ENCODE assay signal across 23 mouse cellular contexts in the genomic region with DNA sequence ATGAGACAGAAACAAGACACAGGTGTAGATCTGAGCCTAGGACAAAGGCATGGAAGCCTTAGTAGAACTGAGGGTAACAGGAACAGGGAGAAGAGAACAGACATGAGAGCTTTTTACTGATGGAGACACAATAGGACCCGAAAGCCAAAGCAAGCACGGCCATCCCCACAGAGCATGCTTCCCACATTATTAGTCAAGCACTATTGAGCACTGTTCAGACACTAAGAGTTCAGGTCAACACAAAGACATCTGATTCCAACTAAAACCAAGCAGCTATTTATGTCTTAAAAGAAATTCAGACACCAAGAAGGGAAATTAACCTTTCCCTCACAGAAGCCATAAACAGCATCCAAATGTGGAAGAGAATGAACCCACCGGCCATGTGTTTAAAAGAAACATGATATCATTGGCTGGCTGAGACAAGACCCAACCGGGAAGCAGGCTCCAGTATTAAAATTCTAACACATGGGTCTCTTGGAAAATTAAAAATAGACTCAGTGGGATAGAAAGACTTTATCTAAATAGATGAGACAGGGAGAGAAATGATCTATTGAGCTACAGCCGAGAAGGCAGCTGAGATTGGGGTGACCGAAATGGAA.
"Had no signal": no experiment of that assay in that cellular context is flagged by ENCODE, and none has a peak within 500 bp of the region (broad histone marks: within the 10 kb centered on the region; RNA-seq: fewer than 3 reads in every experiment).

No protein-coding gene starts in this region.

- H3K27ac ChIP-seq: gastrocnemius, adult 2 months; heart, embryonic 10.5 days; hindbrain, embryonic 10.5 days; hindbrain, embryonic 12.5 days; hindbrain, embryonic 14.5 days; intestine, embryonic 15.5 days; layer of hippocampus, adult 2 months; left cerebral cortex, adult 2 months; limb, embryonic 15.5 days; liver, embryonic 12.5 days; liver, embryonic 14.5 days had no signal

- H3K27me3 ChIP-seq: heart, embryonic 12.5 days; hindbrain, embryonic 12.5 days; intestine, embryonic 15.5 days; limb, embryonic 15.5 days; liver, embryonic 12.5 days had no signal

- ATAC-seq: hindbrain, embryonic 16.5 days; inflammation-experienced regulatory T-cells, adult 6 months; intestine, embryonic 15.5 days; intestine, postnatal 0 days; liver, embryonic 12.5 days had no signal

- H3K9ac ChIP-seq: heart, embryonic 12.5 days; hindbrain, embryonic 12.5 days; hindbrain, embryonic 14.5 days; intestine, embryonic 15.5 days; limb, embryonic 15.5 days; liver, embryonic 12.5 days; liver, embryonic 14.5 days had no signal

- H3K36me3 ChIP-seq: heart, embryonic 10.5 days; heart, embryonic 12.5 days; hindbrain, embryonic 10.5 days; hindbrain, embryonic 12.5 days; intestine, embryonic 15.5 days; limb, embryonic 15.5 days; liver, embryonic 12.5 days had no signal

- H3K4me1 ChIP-seq: heart, embryonic 10.5 days; heart, embryonic 12.5 days; hindbrain, embryonic 10.5 days; hindbrain, embryonic 12.5 days; intestine, embryonic 15.5 days; limb, embryonic 15.5 days; liver, embryonic 12.5 days had no signal

- H3K4me2 ChIP-seq: heart, embryonic 12.5 days; hindbrain, embryonic 12.5 days; hindbrain, embryonic 14.5 days; intestine, embryonic 15.5 days; limb, embryonic 15.5 days; liver, embryonic 12.5 days had no signal

- H3K4me3 ChIP-seq: gastrocnemius, adult 2 months; heart, embryonic 10.5 days; heart, embryonic 12.5 days; hindbrain, embryonic 10.5 days; hindbrain, embryonic 12.5 days; intestine, embryonic 15.5 days; layer of hippocampus, adult 2 months; left cerebral cortex, adult 2 months; limb, embryonic 15.5 days; liver, embryonic 12.5 days had no signal

- DNase-seq: gastrocnemius, adult 2 months; gastrocnemius, postnatal 10 days; gastrocnemius, postnatal 25 days; heart, postnatal 10 days; heart, postnatal 4 days; kidney, adult 9 months; kidney, postnatal 25 days; kidney, postnatal 4 days; lung, adult 18-20 months had no signal

- H3K9me3 ChIP-seq: heart, embryonic 10.5 days; heart, embryonic 12.5 days; hindbrain, embryonic 10.5 days; hindbrain, embryonic 12.5 days; intestine, embryonic 15.5 days; limb, embryonic 15.5 days; liver, embryonic 12.5 days had no signal
